Mouse (Mus musculus): ENCODE results near the gene Ciita.

The Ciita gene

DNA sequence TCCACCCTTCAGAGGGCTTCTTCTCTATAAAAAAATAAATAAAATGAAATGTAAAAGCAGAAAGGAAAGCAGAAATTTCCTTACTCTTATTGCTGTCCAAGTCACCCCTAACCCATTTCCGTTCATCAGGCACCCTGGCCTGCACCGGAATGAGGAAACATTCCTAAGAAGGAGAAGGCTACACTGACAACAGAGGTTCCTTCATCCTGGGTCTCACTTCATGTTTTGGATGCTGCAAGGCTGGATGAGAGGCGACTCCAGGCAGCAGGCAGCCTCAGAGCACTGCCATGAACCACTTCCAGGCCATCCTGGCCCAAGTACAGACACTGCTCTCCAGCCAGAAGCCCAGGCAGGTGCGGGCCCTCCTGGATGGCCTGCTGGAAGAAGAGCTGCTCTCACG is at the start of gene Ciita:
Ciita (plus strand) TSS at position 203 of the 400 bp plus-strand sequence.
- no peak for DNase-seq (ENCODE audit: low spot score in 2 of 2)

DNA sequence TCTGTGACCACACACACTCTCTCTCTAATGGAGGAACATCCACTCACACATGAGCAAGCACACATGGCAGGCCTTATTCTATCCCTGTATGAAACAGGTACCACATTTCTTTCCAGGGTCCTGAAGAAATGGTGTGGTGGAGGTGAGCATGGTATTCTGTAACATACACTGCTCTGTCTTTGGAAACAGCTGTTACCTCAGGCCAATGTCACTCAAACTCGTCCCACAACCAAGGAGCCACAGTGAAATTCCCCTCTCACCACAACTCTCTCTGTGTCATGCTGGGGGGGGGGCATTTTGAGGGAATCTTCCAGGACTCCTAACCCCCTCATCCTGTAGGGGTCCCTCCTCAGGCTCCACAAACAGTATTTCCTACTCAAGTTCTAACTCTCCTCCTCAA is 47.9 kb upstream of the Ciita start:
- DNase-seq (ENCODE audit: low spot score in 2 of 2): no peak

DNA sequence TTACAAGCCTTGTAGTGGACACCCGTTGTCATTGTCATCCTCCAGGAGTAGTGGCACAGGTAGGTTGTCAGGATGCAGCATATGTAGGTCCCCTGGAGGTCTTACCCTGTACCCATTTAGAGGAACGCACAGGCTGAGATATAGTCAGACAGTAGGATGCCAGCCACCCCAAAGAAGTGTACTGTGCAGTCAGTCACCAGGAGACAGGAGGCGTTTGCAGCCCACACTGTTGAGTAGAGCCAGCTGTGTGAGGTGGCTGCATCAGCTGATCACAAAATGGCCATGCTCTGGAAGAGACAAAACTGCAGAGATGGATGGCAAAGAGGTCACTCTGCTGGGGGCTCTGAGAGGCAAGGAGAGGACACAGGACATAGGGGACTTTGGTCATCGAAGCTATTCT is 47.5 kb upstream of the Ciita start:
- no peak for DNase-seq (ENCODE audit: low spot score in 2 of 2)

DNA sequence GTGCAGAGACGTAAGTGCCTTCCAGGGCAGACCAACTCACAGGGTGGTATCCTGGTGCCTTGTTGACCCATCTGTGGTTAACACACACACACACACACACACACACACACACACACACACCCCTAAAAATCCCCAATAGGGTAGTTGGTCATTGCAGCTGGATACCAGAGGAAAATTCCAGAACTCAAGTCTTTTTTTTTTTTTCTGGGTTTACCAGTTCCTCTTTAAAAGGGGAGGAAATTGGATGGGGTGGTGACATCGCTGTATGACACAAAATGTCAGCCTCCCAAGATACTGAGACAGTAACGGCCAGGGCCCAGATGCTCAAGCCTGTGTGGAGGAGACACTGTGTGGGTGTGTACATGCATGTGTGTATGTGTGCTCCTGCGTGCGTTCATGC is 46.5 kb upstream of the Ciita start:
- no peak for DNase-seq (ENCODE audit: low spot score in 2 of 2)

DNA sequence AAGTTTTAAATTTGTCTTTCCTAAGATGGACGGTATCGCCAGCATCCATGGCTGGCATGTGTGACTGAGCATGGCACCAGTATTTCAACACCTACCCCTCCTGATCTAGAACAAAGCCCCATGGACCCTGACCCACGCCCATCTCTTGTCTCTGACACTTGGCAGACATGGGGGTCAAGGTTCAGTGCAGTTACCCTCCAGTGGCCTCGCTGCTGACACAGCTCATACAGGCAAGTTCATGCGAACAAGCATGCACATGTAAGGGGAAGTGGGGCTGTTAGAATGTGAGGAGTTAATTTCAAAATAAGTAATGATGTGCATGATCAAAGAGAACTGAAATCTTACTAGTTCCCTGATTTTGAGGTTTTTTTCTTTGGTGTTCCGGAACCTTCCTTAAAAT is 43.7 kb upstream of the Ciita start:
- DNase-seq (ENCODE audit: low spot score in 2 of 2): no peak

DNA sequence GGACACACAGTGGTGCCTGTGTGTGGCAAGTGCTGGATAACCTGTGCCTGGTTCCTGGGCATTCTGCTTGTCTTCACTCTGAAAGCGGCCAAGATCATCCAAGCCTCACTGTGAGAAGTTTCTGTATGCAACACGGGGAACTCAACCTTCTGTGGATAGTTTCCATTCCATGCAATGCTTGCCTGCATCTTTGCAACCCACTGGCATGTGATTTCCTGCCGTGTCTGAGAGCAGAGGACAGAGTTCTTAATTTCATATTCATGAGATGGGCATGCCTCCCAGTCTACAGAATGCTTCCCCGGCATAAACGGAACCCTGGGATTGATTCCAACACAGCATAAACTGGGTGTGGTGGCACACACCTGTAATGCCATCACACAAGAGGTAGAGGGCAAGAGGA is 41.8 kb upstream of the Ciita start:
- DNase-seq (ENCODE audit: low spot score in 2 of 2): no peak

DNA sequence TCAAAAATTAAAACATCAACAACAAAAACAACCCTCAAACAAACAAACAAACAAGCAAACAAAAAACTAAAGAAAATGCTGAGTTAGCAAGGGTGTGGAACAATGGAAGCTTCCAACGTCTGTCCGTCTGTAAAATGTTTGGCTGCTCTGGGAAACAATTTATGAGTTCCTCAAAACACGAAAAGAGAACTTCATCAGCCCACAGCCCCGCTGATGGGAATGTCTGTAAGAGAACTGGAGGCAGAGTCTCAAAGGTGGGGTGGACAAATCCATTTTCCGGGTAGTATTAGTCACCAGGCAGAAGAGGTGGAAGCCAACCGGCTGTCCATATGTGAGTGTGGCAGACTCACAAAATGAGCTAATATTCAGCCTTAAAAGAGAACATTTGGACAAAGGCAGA is 38.5 kb upstream of the Ciita start:
- no peak for DNase-seq (ENCODE audit: low spot score in 2 of 2)

DNA sequence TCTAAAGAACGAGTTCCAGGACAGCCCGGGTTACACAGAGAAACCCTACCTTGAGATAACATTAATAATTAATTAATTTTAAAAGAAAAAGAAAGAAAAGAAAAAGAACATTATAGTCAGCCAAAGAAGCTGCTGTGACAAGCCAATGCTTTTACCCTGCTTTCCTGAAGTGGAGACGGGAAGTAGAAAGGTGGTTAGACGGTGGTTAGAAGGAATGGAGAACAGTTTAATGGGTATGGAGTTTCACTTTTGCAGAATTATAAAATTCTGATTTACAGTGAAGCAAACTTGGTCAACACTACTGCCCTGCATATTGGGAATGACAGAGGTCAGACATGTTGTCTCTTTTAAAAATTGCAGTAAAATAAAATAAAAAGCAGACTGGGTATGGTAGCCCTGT is 38.1 kb upstream of the Ciita start:
- no peak for DNase-seq (ENCODE audit: low spot score in 2 of 2)

DNA sequence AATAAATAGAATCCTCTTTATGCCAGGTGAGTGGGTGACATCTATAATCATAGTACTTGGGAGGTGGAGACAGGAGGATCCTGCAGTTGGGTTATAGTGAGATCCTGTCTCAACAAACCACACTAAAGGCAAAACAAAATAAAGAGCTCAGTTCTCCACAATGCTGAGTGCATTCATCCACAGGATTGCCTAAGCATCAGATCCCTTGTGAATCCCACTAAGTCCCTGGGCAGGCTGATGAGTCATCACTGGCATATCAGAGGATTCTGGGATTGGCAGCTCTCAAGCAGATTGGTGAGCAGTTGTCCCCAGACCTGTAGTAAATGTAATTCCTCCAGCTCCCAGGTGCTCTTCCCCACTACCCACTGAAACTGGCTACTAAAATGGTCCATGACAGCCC is 36.1 kb upstream of the Ciita start:
- DNase-seq (ENCODE audit: low spot score in 2 of 2): no peak

DNA sequence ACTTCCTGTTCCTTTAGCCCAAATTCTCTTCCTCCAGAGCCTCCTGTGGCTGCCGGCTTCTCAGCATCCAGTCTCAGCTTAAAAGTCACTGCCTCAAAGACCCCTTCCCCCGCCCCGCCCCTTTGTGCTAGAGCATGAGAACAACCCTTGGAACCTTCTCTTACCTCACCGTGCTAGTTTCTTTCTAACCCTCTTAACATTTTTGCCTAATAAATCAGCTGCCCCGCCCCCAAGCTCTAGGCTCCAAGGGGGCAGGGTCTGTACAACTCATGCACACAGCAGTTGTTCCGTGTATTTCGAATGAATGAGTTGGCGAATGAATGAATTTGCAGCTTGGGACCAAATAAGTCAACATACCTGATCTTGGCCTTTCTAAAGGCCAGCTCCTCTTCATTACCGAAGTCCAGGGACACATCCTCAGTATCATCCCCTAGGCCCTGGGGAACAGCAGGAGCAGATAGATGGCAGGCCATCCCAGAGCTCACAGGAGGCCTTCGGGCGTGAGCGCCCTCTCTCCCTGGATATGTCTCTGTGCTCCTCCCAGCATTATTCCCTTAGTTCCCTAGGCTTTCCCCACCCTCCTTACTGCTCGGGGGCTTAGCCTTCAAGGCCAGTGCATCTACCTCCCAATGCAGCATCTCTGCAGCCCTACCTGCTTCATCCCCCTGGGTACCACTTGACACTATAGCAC is 33.1 kb upstream of the Ciita start:
- DNase-seq (ENCODE audit: low spot score in 2 of 2): no peak

DNA sequence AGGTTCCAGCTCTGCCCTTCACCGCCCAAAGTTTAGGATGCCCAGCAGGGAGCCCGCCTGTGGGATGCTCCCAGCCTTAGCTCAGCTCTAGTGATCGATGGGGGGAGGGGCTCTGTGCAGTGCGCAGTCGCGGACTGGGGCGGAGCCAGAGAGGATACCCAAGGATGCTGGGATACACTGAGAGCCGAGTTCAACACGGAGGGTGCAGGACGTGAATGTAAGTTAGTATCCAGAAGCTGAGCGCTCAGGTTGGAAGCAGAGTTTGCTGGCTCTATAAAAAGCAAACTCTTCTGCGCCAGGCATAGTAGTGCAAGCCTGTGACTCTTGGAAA is 32.6 kb upstream of the Ciita start, which contains the start of gene Tvp23a:
Tvp23a (minus strand) TSS at position 99 of the 331 bp plus-strand sequence.
- DNase-seq (ENCODE audit: low spot score in 2 of 2): peak; percentile 50 to 74

DNA sequence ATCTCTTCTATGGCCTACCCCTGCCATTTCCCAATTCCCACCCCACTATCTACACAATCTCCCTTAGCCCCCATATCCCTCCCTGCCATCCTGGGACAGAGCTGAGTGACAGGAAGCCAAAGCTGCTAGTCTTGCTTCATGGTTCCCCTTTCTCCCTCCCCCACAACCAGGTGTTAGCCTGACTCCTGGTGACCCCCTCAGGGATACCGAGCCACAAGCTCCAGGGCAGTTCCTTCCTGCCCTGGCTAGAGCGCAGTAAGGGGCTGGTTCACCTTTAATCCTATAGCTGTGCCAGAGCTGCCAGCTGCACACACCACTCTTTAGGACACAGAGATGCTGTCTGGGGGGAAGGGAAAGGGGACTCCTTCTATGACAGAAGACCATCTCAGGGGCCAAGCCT is 32.1 kb upstream of the Ciita start:
- no peak for DNase-seq (ENCODE audit: low spot score in 2 of 2)

DNA sequence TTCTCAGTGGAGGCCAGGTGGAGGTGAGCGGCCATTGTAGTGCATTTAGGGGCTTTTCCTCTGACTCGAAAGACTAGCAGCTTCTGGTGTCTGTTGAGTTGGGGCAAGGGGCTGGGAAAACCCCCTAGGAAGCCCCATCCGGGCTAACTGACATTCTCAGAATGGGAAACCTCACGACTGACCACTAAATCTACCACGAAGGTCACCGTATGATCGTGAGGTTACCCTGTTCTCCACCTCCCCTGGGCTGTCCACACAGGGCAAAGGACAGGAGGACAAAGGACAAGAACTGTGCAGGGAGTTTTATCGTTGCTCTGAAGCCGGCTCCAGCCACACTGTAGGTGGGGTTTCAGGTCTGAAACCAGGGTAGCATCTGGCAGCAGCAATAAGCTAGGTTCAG is 30.9 kb upstream of the Ciita start:
- DNase-seq (ENCODE audit: low spot score in 2 of 2): no peak

DNA sequence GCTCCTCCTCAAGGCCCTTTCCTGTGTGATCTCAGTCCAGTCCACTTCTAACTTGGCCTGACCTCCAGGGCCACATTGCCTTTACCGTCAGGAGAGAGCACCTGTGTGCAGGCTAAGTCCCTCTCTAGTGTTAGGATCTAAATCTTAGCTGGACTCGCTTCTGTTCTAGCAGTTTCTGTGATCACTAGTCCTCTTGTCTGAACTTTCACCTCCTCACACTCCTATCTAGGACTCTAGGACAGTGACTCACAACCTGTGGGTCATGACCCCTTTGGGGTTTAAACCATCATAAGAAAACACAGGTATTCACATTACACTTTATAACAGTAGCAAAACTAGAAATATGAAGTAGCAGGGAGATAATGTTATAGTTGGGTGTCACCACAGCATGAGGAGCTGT is 28.0 kb upstream of the Ciita start:
- DNase-seq (ENCODE audit: low spot score in 2 of 2): no peak

DNA sequence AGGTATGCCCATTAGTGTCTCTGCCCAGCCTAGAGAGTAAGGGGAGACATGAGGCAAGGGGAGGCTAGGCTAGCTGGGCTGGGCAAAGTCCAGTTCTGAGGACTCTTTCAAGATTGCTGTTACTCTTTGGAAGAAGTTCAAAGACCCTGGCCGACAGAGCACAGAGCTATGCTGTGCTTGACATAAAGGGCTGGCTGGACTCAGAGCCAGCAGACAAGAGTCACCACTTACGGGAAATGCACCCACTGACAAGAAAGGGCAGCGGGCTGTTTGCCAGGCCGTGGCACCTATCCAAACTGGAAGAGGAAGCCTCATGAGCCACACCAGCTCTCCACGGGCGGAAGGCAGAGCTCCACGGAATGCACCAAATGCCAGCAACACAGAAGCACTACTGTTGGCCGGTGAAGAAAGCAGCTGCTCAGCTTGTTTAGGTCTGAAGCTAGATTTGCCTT is 27.4 kb upstream of the Ciita start:
- DNase-seq (ENCODE audit: low spot score in 2 of 2): peak; percentile 56 to 71

DNA sequence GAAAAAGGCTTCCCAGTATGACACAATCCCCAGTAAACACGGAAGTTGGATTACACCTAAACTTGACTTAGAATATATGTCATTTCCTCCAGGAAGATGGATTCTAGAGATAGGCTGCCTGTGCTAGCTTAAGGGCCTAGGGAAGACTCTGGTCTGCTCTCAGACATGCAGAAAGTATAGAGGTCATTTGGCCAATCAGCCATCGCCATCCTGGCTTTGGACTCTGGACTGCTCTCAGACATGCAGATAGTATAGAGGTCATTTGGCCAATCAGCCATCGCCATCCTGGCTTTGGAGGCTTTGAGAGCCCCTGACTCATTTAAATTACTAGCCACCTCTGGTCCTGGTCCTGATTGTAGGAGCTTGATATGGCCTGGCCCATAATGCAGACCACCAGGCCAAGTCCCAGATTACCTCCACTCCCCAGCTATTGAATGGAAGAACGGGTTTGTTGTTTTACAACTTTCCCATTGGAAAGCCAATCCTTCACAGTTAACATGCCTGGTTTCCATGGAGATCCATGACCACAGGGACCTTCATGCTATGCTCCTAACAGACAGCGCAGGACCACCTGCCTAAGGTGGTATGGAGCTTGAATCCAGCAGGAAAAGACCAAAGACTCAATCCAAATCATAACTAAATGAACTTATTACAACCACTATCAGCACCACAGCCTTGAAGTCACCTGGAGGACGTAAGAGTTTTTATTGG is 25.8 kb upstream of the Ciita start:
- no peak for DNase-seq (ENCODE audit: low spot score in 2 of 2)

DNA sequence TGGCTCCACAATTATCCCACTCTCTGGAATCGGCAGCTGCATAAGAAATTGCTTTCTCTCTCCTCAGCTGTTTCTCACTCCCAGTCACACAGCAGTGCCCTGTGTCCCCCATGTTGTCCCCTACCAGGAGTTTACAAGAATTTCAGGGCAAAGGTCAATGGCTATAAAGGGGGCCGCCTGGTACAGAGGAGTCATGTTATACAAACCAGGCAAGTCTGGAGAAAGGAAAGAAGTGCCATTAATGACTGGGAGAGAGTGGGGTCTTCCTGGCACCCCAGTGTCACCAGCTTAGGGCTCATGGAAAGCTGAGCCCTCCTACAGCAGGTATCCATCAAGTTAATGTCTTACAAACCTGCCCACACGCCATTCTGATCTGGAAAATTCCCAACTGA is 25.3 kb upstream of the Ciita start:
- no peak for DNase-seq (ENCODE audit: low spot score in 2 of 2)

DNA sequence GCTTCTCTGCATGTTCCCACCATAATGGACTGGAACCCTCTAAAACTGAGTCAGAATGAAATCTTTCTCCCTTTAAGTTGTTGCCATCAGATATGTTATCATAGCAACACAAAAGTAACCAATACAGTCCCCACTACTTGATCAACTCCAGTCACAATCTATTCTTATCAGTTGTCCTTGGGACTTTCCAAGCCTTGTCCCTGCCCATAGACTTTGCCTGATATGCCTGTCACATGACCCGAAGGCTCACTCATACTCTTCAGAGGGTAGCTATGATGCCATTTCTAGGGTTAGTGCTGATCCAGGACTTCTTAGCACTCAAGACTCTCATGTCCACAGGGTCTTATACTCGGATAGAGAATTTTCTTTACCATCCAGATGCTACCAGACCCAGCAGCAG is 19.7 kb upstream of the Ciita start:
- no peak for DNase-seq (ENCODE audit: low spot score in 2 of 2)

DNA sequence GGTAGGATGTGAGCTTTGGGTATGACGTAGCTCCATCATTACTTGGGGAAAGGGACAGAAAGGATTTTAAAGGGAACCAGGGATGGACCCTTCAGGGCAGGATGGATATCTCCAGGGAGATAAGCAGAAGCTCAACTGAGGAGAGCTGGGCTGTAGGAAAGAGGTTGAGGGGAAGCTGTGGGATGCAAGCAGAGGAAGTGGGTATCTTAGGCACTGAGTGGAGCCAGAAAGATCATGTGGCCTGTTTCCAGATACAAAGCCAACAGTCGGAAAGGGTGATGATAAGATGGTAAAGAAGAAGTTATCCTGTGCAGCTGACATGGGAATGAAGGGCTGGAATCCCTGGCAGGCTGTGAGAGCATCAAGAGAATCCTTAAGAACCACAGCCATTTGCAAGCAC is 18.7 kb upstream of the Ciita start:
- DNase-seq (ENCODE audit: low spot score in 2 of 2): no peak

DNA sequence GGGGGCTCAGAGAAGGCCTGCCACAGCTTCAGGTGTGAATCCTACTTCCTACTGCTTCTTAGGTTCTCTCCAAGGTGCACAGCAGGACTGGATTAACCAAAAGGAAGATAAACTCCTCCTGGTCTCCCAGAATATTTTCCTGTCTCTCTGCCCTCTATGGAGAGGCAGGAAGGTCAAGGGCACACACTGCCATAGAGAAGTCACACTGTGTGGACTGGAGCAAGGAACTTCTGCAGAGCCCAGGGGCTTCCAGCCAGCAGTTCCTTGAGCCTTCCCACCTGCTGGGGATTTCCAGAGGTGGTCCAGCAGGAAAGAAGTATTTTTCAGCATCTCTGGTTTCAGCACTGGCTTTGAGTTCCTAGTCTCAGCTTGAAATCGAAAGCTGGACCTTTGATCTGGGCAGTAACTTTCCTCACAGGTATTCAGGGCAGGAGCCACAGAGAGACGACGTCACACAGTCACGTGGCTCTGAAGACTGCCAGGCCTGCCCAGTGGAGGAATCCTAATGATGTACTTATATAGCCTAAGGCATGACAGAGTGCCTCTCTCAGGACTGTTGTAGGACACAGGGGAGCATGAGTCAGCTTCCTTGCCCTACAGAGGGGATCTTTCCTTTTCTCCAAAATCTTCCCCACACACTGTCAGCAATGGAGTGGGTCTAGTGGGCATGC is 14.7 kb upstream of the Ciita start:
- no peak for DNase-seq (ENCODE audit: low spot score in 2 of 2)

DNA sequence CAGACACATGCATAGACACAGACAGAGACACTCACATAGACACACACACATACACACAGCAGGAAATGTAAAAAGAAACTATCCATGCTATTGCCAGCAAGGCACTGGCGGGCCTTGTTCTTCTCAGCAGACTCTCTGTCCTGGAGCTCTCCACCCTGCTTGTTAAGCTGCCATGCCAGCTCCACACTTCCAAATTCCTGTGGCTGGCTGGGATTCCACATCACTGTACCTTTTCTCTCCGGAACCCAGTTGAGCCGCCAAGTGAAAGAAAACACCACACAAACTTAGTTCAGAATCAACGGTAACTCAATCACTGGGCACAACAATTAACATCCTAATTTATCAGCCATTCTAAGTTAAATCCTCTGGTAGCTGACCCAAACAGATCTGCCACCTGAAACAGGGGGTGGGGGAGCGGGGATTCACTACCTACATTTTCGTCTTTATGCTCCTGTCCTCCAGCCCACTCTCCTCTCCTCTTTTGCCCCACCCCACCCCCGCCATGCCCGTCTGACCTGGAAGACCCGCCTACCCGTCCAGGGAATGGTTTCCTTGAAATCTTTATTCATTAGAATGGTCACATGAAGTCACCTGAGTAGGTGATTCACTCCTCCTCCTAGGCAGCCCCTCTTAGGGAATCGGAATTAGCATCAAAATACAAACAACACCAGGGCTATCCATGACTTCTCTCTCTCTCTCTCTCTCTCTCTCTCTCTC is 12.3 kb upstream of the Ciita start:
- no peak for DNase-seq (ENCODE audit: low spot score in 2 of 2)

DNA sequence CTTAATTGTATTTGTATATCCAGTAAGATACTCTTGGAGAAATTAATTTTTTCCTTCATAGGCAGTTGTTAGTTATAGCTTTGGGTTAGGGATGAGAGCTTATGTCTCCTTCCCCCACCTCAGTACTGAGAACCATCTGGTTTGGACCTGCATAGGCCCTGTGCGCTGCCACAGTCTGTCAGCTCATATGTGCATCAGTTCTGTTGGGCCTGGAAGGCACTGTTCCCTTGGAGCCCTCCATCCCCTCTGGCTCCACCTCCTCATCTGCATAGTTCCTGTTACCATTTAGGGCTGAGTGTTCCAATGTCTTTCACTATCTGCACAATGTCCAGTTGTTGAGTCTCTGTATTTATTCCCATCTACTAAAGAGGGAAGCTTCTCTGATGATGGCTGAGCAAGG is 11.7 kb upstream of the Ciita start:
- no peak for DNase-seq (ENCODE audit: low spot score in 2 of 2)

DNA sequence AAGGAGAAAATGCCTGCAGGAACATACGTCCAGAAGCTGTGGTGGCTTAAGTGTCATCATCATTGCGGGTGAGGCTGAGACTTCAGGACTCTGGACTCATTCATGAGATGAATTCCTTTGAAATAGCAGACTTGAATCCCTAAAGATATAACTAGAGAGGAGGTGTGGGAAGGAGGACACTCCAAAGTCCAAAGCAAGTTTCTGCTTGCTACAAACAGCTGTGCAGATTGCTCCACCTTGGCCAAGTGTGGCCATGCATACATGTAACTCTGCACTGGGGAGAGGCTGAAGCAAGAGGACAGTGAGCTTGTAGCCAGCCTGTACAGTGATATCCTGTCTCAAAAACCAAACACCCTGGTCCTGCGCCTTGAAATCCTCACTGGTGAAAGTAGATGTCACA is 7.9 kb upstream of the Ciita start:
- no peak for DNase-seq (ENCODE audit: low spot score in 2 of 2)
